Mouse (Mus musculus) liver, adult 2 months (tissue): ENCODE measurements around the gene Col28a1.

ENCODE experiments used
- CTCF ChIP-seq: fragments of 200-500 bp; IDR thresholded peaks from 2 replicates; pipeline ENCODE4 v1.5.1; 2011; ENCODE audit warnings: low read depth, low read length, control low read depth
- POLR2A ChIP-seq: fragments of 200-500 bp; IDR thresholded peaks from 2 replicates; pipeline ENCODE4 v1.6.1; 2011; ENCODE audit warnings: low read length, control low read depth; ENCODE audit not compliant: insufficient read depth; ENCODE audit errors: extremely low read depth

- TF ChIP-seq CTCF (no peak), POLR2A (no peak)
These were observed 223.0 kb downstream of the Col28a1 start for GRCm38 (mm10) chr6:7969376-7969775.
